Comparison of ENCODE assay signal across 9 mouse cellular contexts in genomic region chr9:114930464-114931090, GRCm38 (mm10). TPM values are rescaled to one million over a fixed set of nuclear protein-coding genes. Genes with fewer than 3 reads are reported as not detected.
DNase-seq lines count a peak whose midpoint lies in the region; ATAC-seq and TF ChIP-seq lines count a peak whose summit lies in the region.
"Had no signal": no experiment of that assay in that cellular context is flagged by ENCODE, and none has a peak within 500 bp of the region (broad histone marks: within the 10 kb centered on the region; RNA-seq: fewer than 3 reads in every experiment).

No protein-coding gene starts in this region.

- peak; percentile 36; the same call in 1 of the 2 replicates for TF ChIP-seq CTCF in liver, postnatal 0 days (IDR thresholded peaks at IDR 0.05; ENCODE audit: low read depth)

- no peaks in the 10 kb centered on the region for H3K9me3 ChIP-seq in liver, postnatal 0 days (ENCODE audit: low read length)
- no peaks in the 10 kb centered on the region for H3K9me3 ChIP-seq in liver, embryonic 11.5 days (ENCODE audit: control insufficient read depth, low read length)
- H3K9me3 ChIP-seq: megakaryocyte, embryonic 14.5 days had no signal

- no peak for ATAC-seq in liver, postnatal 0 days
- ATAC-seq in liver, embryonic 11.5 days (replicated peaks; ENCODE audit: low FRiP score): no peak

- H3K9ac ChIP-seq in liver, postnatal 0 days (replicated peaks): no peak overlapping the region
- H3K9ac ChIP-seq in liver, embryonic 11.5 days (ENCODE audit: low read depth, low read length): no peak overlapping the region

- H3K4me1 ChIP-seq in liver, postnatal 0 days (ENCODE audit: insufficient read depth): peaks cover 26% of the 10 kb centered on the region
- peaks cover 8% of the 10 kb centered on the region for H3K4me1 ChIP-seq in liver, embryonic 11.5 days (replicated peaks; ENCODE audit: control insufficient read depth, insufficient read depth, low read length)

- H3K4me2 ChIP-seq in liver, postnatal 0 days (ENCODE audit: low read depth, low read length): no peak overlapping the region
- no peak overlapping the region for H3K4me2 ChIP-seq in liver, embryonic 11.5 days

- 70% methylated on average over 9 of the region's 9 CpGs for WGBS in liver, postnatal 0 days (ENCODE audit: insufficient replicate concordance)
- 91% methylated on average over 9 of the region's 9 CpGs for WGBS in liver, embryonic 11.5 days

- no peaks in the 10 kb centered on the region for H3K27me3 ChIP-seq in liver, postnatal 0 days (ENCODE audit: insufficient read depth, low read length)
- H3K27me3 ChIP-seq in liver, embryonic 11.5 days (replicated peaks; ENCODE audit: control insufficient read depth, insufficient read depth, low read length): no peaks in the 10 kb centered on the region
- H3K27me3 ChIP-seq: megakaryocyte, embryonic 14.5 days had no signal

- H3K36me3 ChIP-seq in liver, postnatal 0 days (replicated peaks; ENCODE audit: insufficient read depth, low read length): no peaks in the 10 kb centered on the region
- no peaks in the 10 kb centered on the region for H3K36me3 ChIP-seq in liver, embryonic 11.5 days (ENCODE audit: control insufficient read depth, insufficient read depth, low read length)

- no peak overlapping the region for H3K4me3 ChIP-seq in liver, postnatal 0 days (ENCODE audit: low read depth, low read length)
- no peak overlapping the region for H3K4me3 ChIP-seq in liver, embryonic 11.5 days (ENCODE audit: low read depth, low read length)
- H3K4me3 ChIP-seq: megakaryocyte, embryonic 14.5 days had no signal

- peak overlapping the region; percentile 30; the same call in 1 of the 2 replicates for H3K27ac ChIP-seq in liver, postnatal 0 days (ENCODE audit: low read depth)
- H3K27ac ChIP-seq in liver, embryonic 11.5 days (ENCODE audit: low read depth, low read length): no peak overlapping the region

- intact Hi-C loops in gastrocnemius, postnatal 14 days (cut with DNase I; ENCODE audit: low total_unique reads): no loop called here

- DNase-seq in liver, postnatal 0 days: peak; percentile 49
- DNase-seq in liver, embryonic 11.5 days (ENCODE audit: low spot score): no peak
- DNase-seq in brain, adult 2 months (ENCODE audit: low read depth, low spot score): peak; percentile 55
- peak; percentile 83 for DNase-seq in gastrocnemius, postnatal 14 days
- peak; percentile 49 to 52 for DNase-seq in layer of hippocampus, adult 8-10 months (ENCODE audit: low spot score in 2 of 2)
- DNase-seq in retina, postnatal 1 day: peak; percentile 87
- DNase-seq in MN1 (ENCODE audit: low spot score): no peak
- no peak for DNase-seq in neural tube, embryonic 10.5 days (ENCODE audit: extremely low spot score, low spot score)

- TF ChIP-seq EP300 in liver, postnatal 0 days (IDR thresholded peaks at IDR 0.05; ENCODE audit: low read depth): no peak

RNA-seq across cellular contexts. Expression of gene Gpd1l, which starts 3.2 kb away (rescaled TPM):
- polyA plus RNA-seq in liver, postnatal 0 days (2015; fragmentation: Nextera tagmentation; extraction: Ambion mirVana): 6.8 and 7.0 TPM in 2 replicates
- 18.2 TPM in 2 replicates for polyA plus RNA-seq in liver, embryonic 11.5 days (2014; fragmentation: Nextera tagmentation; extraction: Ambion mirVana)
- 10 to 100 TPM; 17.2 to 20.8 TPM for total RNA-seq in gastrocnemius, postnatal 14 days (2021)
- total RNA-seq in layer of hippocampus, adult 8-10 months (2022): 10 to 100 TPM; 69.4 to 87.5 (median 76.5) TPM

RNA-seq across cellular contexts. Expression of gene Osbpl10, which starts 47.8 kb away (rescaled TPM):
- polyA plus RNA-seq in liver, postnatal 0 days (2015; fragmentation: Nextera tagmentation; extraction: Ambion mirVana): 0.07 and 0.20 TPM in 2 replicates
- polyA plus RNA-seq in liver, embryonic 11.5 days (2014; fragmentation: Nextera tagmentation; extraction: Ambion mirVana): 0.66 and 0.69 TPM in 2 replicates
- 1 to 10 TPM; 5.9 to 6.7 TPM for total RNA-seq in gastrocnemius, postnatal 14 days (2021)
- 10 to 100 TPM; 19.5 to 29.8 (median 23.5) TPM for total RNA-seq in layer of hippocampus, adult 8-10 months (2022)

RNA-seq across cellular contexts. Expression of gene Rps27rt, which starts 52.0 kb away (rescaled TPM):
- 300 and 353 TPM in 2 replicates for polyA plus RNA-seq in liver, postnatal 0 days (2015; fragmentation: Nextera tagmentation; extraction: Ambion mirVana)
- 358 and 423 TPM in 2 replicates for polyA plus RNA-seq in liver, embryonic 11.5 days (2014; fragmentation: Nextera tagmentation; extraction: Ambion mirVana)
- 10 to 100 TPM; 11.8 to 14.8 TPM for total RNA-seq in gastrocnemius, postnatal 14 days (2021)
- 10 to 100 TPM; 12.1 to 53.7 (median 21.9) TPM for total RNA-seq in layer of hippocampus, adult 8-10 months (2022)

Comparison
In these comparisons a context has a peak if more than half of its experiments do, and no peak if none do; other contexts are left out.
1. DNase-seq: peak in liver, postnatal 0 days (single experiment), brain, adult 2 months (single experiment), gastrocnemius, postnatal 14 days (single experiment), layer of hippocampus, adult 8-10 months (2 of 2) and retina, postnatal 1 day (single experiment); none in liver, embryonic 11.5 days (single experiment), MN1 (single experiment) and neural tube, embryonic 10.5 days (single experiment).